In the genomic region with DNA sequence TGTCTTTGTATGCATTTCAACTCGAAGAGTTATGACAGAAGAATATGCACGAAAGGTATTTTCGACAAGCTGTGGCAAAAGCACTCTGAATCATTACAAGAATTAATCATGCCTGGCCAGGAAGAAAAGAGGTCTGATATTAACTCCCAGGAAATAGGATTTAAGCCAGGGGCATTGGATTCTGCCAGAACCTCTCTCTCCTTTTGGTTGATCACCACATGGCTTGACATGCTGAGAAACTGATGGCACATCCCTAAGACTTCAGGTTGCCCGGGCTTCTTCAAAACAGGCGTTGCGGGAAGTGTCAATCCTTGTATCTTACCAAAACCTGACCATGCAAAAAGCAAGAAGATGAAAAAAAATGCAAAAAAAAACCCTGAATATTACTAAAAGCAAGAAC, we compare ENCODE assay signal across 28 mouse cellular contexts. TPM values are rescaled to one million over a fixed set of nuclear protein-coding genes. Genes with fewer than 3 reads are reported as not detected.
DNase-seq lines count a peak whose midpoint lies in the region; ATAC-seq and TF ChIP-seq lines count a peak whose summit lies in the region.
"Had no signal": no experiment of that assay in that cellular context is flagged by ENCODE, and none has a peak within 500 bp of the region (broad histone marks: within the 10 kb centered on the region; RNA-seq: fewer than 3 reads in every experiment).

No protein-coding gene starts in this region.

- ATAC-seq in hindbrain, postnatal 0 days, result no peak
- no peak for ATAC-seq in hindbrain, embryonic 14.5 days (ENCODE audit: low FRiP score)
- ATAC-seq in hindbrain, embryonic 13.5 days (ENCODE audit: low FRiP score), result no peak
- ATAC-seq: forebrain, embryonic 15.5 days; intestine, embryonic 15.5 days had no signal

- DNase-seq in cerebellum, postnatal 10 days, result peak; percentile 66 to 68
- no peak for DNase-seq in cerebellum, adult 9-11 months
- DNase-seq in hindbrain, postnatal 0 days (ENCODE audit: low spot score), result peak; percentile 18
- DNase-seq in hindbrain, embryonic 14.5 days (ENCODE audit: low spot score), result no peak
- DNase-seq in NIH3T3 (ENCODE audit: low read depth), result peak; percentile 31
- DNase-seq in testis, postnatal 10 days (ENCODE audit: low spot score), result no peak
- DNase-seq: adrenal gland, adult 2 months; adrenal gland, postnatal 25 days; B cell, adult 2 months; cerebellum, adult 11-12 months; cerebellum, adult 8-10 months; gastrocnemius, postnatal 25 days; heart, adult 18-20 months; heart, postnatal 10 days; heart, postnatal 36 days; kidney, adult 11 months had no signal

- no peak overlapping the region for H3K27ac ChIP-seq in hindbrain, postnatal 0 days
- H3K27ac ChIP-seq in hindbrain, embryonic 14.5 days, result no peak overlapping the region
- no peak overlapping the region for H3K27ac ChIP-seq in hindbrain, embryonic 13.5 days
- H3K27ac ChIP-seq: embryonic facial prominence, embryonic 12.5 days; forebrain, embryonic 12.5 days; forebrain, embryonic 15.5 days; heart, embryonic 15.5 days; hindbrain, embryonic 10.5 days; hindbrain, embryonic 15.5 days; intestine, embryonic 15.5 days had no signal

- 72% methylated on average over 6 of the region's 6 CpGs for WGBS in hindbrain, postnatal 0 days
- 86% methylated on average over 6 of the region's 6 CpGs for WGBS in hindbrain, embryonic 14.5 days
- WGBS in hindbrain, embryonic 13.5 days, result 91% methylated on average over 6 of the region's 6 CpGs

- no peaks in the 10 kb centered on the region for H3K27me3 ChIP-seq in hindbrain, postnatal 0 days (ENCODE audit: insufficient read depth, low read length)
- no peaks in the 10 kb centered on the region for H3K27me3 ChIP-seq in hindbrain, embryonic 14.5 days (ENCODE audit: control insufficient read depth, insufficient read depth, low read length)
- H3K27me3 ChIP-seq in hindbrain, embryonic 13.5 days, result no peaks in the 10 kb centered on the region
- H3K27me3 ChIP-seq: CH12.LX; embryonic facial prominence, embryonic 12.5 days; forebrain, embryonic 12.5 days; forebrain, embryonic 15.5 days; heart, embryonic 12.5 days; heart, embryonic 15.5 days; hindbrain, embryonic 15.5 days; intestine, embryonic 15.5 days had no signal

- TF ChIP-seq CTCF in hindbrain, postnatal 0 days (IDR thresholded peaks at IDR 0.05; ENCODE audit: low read depth), result no peak

- H3K4me2 ChIP-seq in hindbrain, postnatal 0 days (ENCODE audit: low read depth, low read length), result no peak overlapping the region
- no peak overlapping the region for H3K4me2 ChIP-seq in hindbrain, embryonic 14.5 days (replicated peaks)
- no peak overlapping the region for H3K4me2 ChIP-seq in hindbrain, embryonic 13.5 days
- H3K4me2 ChIP-seq: embryonic facial prominence, embryonic 12.5 days; forebrain, embryonic 12.5 days; forebrain, embryonic 15.5 days; heart, embryonic 12.5 days; heart, embryonic 15.5 days; hindbrain, embryonic 15.5 days; intestine, embryonic 15.5 days had no signal

- H3K4me3 ChIP-seq in hindbrain, postnatal 0 days (ENCODE audit: low read length), result no peak overlapping the region
- no peak overlapping the region for H3K4me3 ChIP-seq in hindbrain, embryonic 14.5 days (replicated peaks; ENCODE audit: low read length)
- H3K4me3 ChIP-seq in hindbrain, embryonic 13.5 days, result no peak overlapping the region
- H3K4me3 ChIP-seq: embryonic facial prominence, embryonic 12.5 days; erythroblast, embryonic 14.5 days; forebrain, embryonic 12.5 days; forebrain, embryonic 15.5 days; heart, embryonic 12.5 days; heart, embryonic 15.5 days; hindbrain, embryonic 10.5 days; hindbrain, embryonic 15.5 days; intestine, embryonic 15.5 days had no signal

- H3K36me3 ChIP-seq in hindbrain, postnatal 0 days (ENCODE audit: insufficient read depth, low read length), result no peaks in the 10 kb centered on the region
- H3K36me3 ChIP-seq in hindbrain, embryonic 14.5 days (replicated peaks; ENCODE audit: control insufficient read depth, insufficient read depth), result no peaks in the 10 kb centered on the region
- H3K36me3 ChIP-seq in hindbrain, embryonic 13.5 days, result no peaks in the 10 kb centered on the region
- H3K36me3 ChIP-seq: embryonic facial prominence, embryonic 12.5 days; forebrain, embryonic 12.5 days; forebrain, embryonic 15.5 days; G1E; heart, embryonic 12.5 days; heart, embryonic 15.5 days; hindbrain, embryonic 10.5 days; hindbrain, embryonic 15.5 days; intestine, embryonic 15.5 days had no signal

- no peaks in the 10 kb centered on the region for H3K9me3 ChIP-seq in hindbrain, postnatal 0 days (ENCODE audit: low read length)
- H3K9me3 ChIP-seq in hindbrain, embryonic 14.5 days (ENCODE audit: control insufficient read depth, low read length), result no peaks in the 10 kb centered on the region
- no peaks in the 10 kb centered on the region for H3K9me3 ChIP-seq in hindbrain, embryonic 13.5 days
- H3K9me3 ChIP-seq: embryonic facial prominence, embryonic 12.5 days; forebrain, embryonic 12.5 days; forebrain, embryonic 15.5 days; G1E; heart, embryonic 15.5 days; hindbrain, embryonic 10.5 days; hindbrain, embryonic 15.5 days; intestine, embryonic 15.5 days had no signal

- no peak overlapping the region for H3K9ac ChIP-seq in hindbrain, postnatal 0 days (replicated peaks; ENCODE audit: low read length)
- H3K9ac ChIP-seq in hindbrain, embryonic 14.5 days, result no peak overlapping the region
- H3K9ac ChIP-seq in hindbrain, embryonic 13.5 days, result no peak overlapping the region
- H3K9ac ChIP-seq: embryonic facial prominence, embryonic 12.5 days; forebrain, embryonic 12.5 days; forebrain, embryonic 15.5 days; heart, embryonic 12.5 days; heart, embryonic 15.5 days; hindbrain, embryonic 15.5 days; intestine, embryonic 15.5 days had no signal

- H3K4me1 ChIP-seq in hindbrain, postnatal 0 days (ENCODE audit: insufficient read depth, low read length), result no peaks in the 10 kb centered on the region
- H3K4me1 ChIP-seq in hindbrain, embryonic 14.5 days (replicated peaks; ENCODE audit: control insufficient read depth, insufficient read depth, low read length), result no peaks in the 10 kb centered on the region
- H3K4me1 ChIP-seq in hindbrain, embryonic 13.5 days (replicated peaks), result no peaks in the 10 kb centered on the region
- H3K4me1 ChIP-seq: embryonic facial prominence, embryonic 12.5 days; forebrain, embryonic 12.5 days; forebrain, embryonic 15.5 days; heart, embryonic 12.5 days; heart, embryonic 15.5 days; hindbrain, embryonic 10.5 days; hindbrain, embryonic 15.5 days; intestine, embryonic 15.5 days had no signal

RNA-seq across cellular contexts. Expression of a gene that starts 25.4 kb away (rescaled TPM):
- total RNA-seq in hindbrain, postnatal 0 days (2014; rRNA removed), result 58.5 and 71.1 TPM in 2 replicates
- 35.3 and 42.3 TPM in 2 replicates for polyA plus RNA-seq in hindbrain, postnatal 0 days (2015; fragmentation: Nextera tagmentation; extraction: Ambion mirVana)
- polyA plus RNA-seq in hindbrain, embryonic 14.5 days (2014; fragmentation: Nextera tagmentation; extraction: Ambion mirVana), result 58.4 and 59.0 TPM in 2 replicates
- polyA plus RNA-seq in hindbrain, embryonic 13.5 days (2015; fragmentation: Nextera tagmentation; extraction: Ambion mirVana), result 29.6 and 31.3 TPM in 2 replicates

Comparison
In these comparisons a context has a peak if more than half of its experiments do, and no peak if none do; other contexts are left out.
1. DNase-seq: peak in cerebellum, postnatal 10 days (2 of 2), hindbrain, postnatal 0 days (single experiment) and NIH3T3 (single experiment); none in cerebellum, adult 9-11 months (single experiment), hindbrain, embryonic 14.5 days (single experiment) and testis, postnatal 10 days (single experiment).